Mouse (Mus musculus): Measurements from ENCODE around the gene Dalrd3. TPM values are rescaled to one million over a fixed set of nuclear protein-coding genes. Genes with fewer than 3 reads are reported as not detected.

Gene Dalrd3
- polyA plus RNA-seq, 1 experiment = 56.1 TPM

DNA sequence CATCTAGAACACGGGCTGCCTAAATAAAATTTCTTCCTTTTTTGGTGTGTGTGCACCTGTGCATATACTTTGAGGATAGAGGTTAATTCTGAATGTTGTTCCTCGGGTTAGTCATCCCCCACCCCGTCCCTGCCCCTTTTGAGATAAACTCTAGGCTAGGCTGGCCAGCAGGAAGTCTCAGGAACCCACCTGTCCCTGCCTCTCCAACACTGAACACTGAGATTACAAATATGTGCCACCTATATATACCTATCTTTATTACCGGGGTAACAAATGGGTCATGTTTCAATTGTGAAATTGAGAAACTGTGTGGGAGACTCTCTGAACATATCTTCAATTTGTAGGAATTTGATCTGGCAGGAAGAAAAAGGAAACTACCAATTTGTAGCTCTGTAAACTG, 39.2 kb downstream of the Dalrd3 start:
- TF ChIP-seq FOSL1 (IDR thresholded peaks at IDR 0.05; ENCODE audit: insufficient read depth, low read length, poor library complexity, severe bottlenecking) (no peak), MAX (IDR thresholded peaks at IDR 0.05) (no peak), MYOG (IDR thresholded peaks at IDR 0.05; ENCODE audit: control insufficient read depth, extremely low read depth, insufficient read length) (no peak), CEBPB (IDR thresholded peaks at IDR 0.05; ENCODE audit: low read depth) (no peak), CTCF (IDR thresholded peaks at IDR 0.05; ENCODE audit: control insufficient read depth, insufficient read depth, insufficient read length) (no peak), MYOD1 (IDR thresholded peaks at IDR 0.05; ENCODE audit: control insufficient read depth, insufficient read length, low read depth) (no peak), USF1 (IDR thresholded peaks at IDR 0.05; ENCODE audit: low read depth) (no peak)
- H3K79me3 ChIP-seq (ENCODE audit: low read depth) = no peaks in the 10 kb centered on the region
- peaks cover 77% of the 10 kb centered on the region for H3K36me3 ChIP-seq (ENCODE audit: control insufficient read depth, insufficient read depth)
- no peak overlapping the region for H3K4me3 ChIP-seq (ENCODE audit: insufficient read depth, poor library complexity, severe bottlenecking)
- no peaks in the 10 kb centered on the region for H3K27me3 ChIP-seq (ENCODE audit: control insufficient read depth, insufficient read depth, insufficient read length)
- no peak overlapping the region for H3ac ChIP-seq (ENCODE audit: control insufficient read depth, insufficient read length, low read depth)
- H3K79me2 ChIP-seq (ENCODE audit: control insufficient read depth, insufficient read depth) = no peaks in the 10 kb centered on the region

- TF ChIP-seq USF1 (IDR thresholded peaks at IDR 0.05; ENCODE audit: low read depth) (no peak), FOSL1 (IDR thresholded peaks at IDR 0.05; ENCODE audit: insufficient read depth, low read length, poor library complexity, severe bottlenecking) (no peak), MYOG (IDR thresholded peaks at IDR 0.05; ENCODE audit: control insufficient read depth, extremely low read depth, insufficient read length) (no peak), CEBPB (IDR thresholded peaks at IDR 0.05; ENCODE audit: low read depth) (no peak), MYOD1 (IDR thresholded peaks at IDR 0.05; ENCODE audit: control insufficient read depth, insufficient read length, low read depth) (no peak), MAX (IDR thresholded peaks at IDR 0.05) (no peak), CTCF (IDR thresholded peaks at IDR 0.05; ENCODE audit: control insufficient read depth, insufficient read depth, insufficient read length) (no peak)
- H3ac ChIP-seq (ENCODE audit: control insufficient read depth, insufficient read length, low read depth) = no peak overlapping the region
- H3K36me3 ChIP-seq (ENCODE audit: control insufficient read depth, insufficient read depth) = peaks cover 79% of the 10 kb centered on the region
- H3K79me2 ChIP-seq (ENCODE audit: control insufficient read depth, insufficient read depth) = no peaks in the 10 kb centered on the region
- H3K27me3 ChIP-seq (ENCODE audit: control insufficient read depth, insufficient read depth, insufficient read length) = no peaks in the 10 kb centered on the region
- H3K4me3 ChIP-seq (ENCODE audit: insufficient read depth, poor library complexity, severe bottlenecking) = no peak overlapping the region
- no peaks in the 10 kb centered on the region for H3K79me3 ChIP-seq (ENCODE audit: low read depth)
These were observed 41.8 kb downstream of the Dalrd3 start for GRCm38 (mm10) chr9:108611488-108611887.

DNA sequence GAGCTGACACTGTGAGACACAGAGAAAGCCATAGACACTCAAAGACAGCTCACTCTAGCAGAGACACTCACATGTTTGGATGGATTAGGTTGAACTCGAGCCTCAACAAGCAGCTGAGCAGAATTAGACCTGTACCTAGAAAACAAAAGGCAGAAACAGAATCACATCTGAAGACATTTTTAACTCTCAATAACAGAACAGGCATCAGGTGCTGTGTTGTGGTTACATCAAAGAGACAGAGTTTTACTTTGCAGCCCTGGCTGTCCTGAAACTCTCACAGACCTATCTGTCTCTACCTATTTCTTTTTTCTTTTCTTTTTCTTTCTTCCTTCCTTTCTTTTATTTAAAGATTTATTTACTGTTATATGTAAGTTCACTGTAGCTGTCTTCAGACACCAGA, 47.6 kb downstream of the Dalrd3 start:
- no peak overlapping the region for H3K4me3 ChIP-seq (ENCODE audit: insufficient read depth, poor library complexity, severe bottlenecking)
- no peaks in the 10 kb centered on the region for H3K79me3 ChIP-seq (ENCODE audit: low read depth)
- no peak for TF ChIP-seq MYOG (IDR thresholded peaks at IDR 0.05; ENCODE audit: control insufficient read depth, extremely low read depth, insufficient read length)
- TF ChIP-seq CEBPB (IDR thresholded peaks at IDR 0.05; ENCODE audit: low read depth) = no peak
- no peak for TF ChIP-seq CTCF (IDR thresholded peaks at IDR 0.05; ENCODE audit: control insufficient read depth, insufficient read depth, insufficient read length)
- no peak for TF ChIP-seq FOSL1 (IDR thresholded peaks at IDR 0.05; ENCODE audit: insufficient read depth, low read length, poor library complexity, severe bottlenecking)
- no peak for TF ChIP-seq MYOD1 (IDR thresholded peaks at IDR 0.05; ENCODE audit: control insufficient read depth, insufficient read length, low read depth)
- TF ChIP-seq MAX (IDR thresholded peaks at IDR 0.05) = no peak
- TF ChIP-seq USF1 (IDR thresholded peaks at IDR 0.05; ENCODE audit: low read depth) = no peak
- no peaks in the 10 kb centered on the region for H3K27me3 ChIP-seq (ENCODE audit: control insufficient read depth, insufficient read depth, insufficient read length)
- no peak overlapping the region for H3ac ChIP-seq (ENCODE audit: control insufficient read depth, insufficient read length, low read depth)
- H3K36me3 ChIP-seq (ENCODE audit: control insufficient read depth, insufficient read depth) = peaks cover 52% of the 10 kb centered on the region
- no peaks in the 10 kb centered on the region for H3K79me2 ChIP-seq (ENCODE audit: control insufficient read depth, insufficient read depth)

Small RNAs within 50 kb of the gene (microRNA-seq; reads per million reads assigned to microRNA genes)
- 0.12 reads per million for gene Gm24083 (ENCODE audit: borderline microRNAs expressed)
- gene Mir191 (ENCODE audit: borderline microRNAs expressed) = not detected
- gene Mir425 (ENCODE audit: borderline microRNAs expressed) = 1,668 reads per million, percentile 89 among the genes with 10 or more reads in this experiment

Other genes starting within 250 kb of the Dalrd3 start
- 667 TPM for gene Gpx1, start 231.0 kb upstream of the Dalrd3 start, polyA plus RNA-seq (2012; fragmentation: generic; extraction: Trizol)
- 82.3 TPM for gene Usp4, start 222.0 kb upstream of the Dalrd3 start, polyA plus RNA-seq (2012; fragmentation: generic; extraction: Trizol)
- 0.16 TPM for gene 1700102P08Rik, start 177.1 kb upstream of the Dalrd3 start, polyA plus RNA-seq (2012; fragmentation: generic; extraction: Trizol)
- gene Ccdc36, start 141.4 kb upstream of the Dalrd3 start, polyA plus RNA-seq (2012; fragmentation: generic; extraction: Trizol) = not detected
- not detected for gene BC048562, start 133.4 kb upstream of the Dalrd3 start, polyA plus RNA-seq (2012; fragmentation: generic; extraction: Trizol)
- 35.2 TPM for gene Ccdc71, start 109.4 kb upstream of the Dalrd3 start, polyA plus RNA-seq (2012; fragmentation: generic; extraction: Trizol)
- 1.4 TPM for gene Klhdc8b, start 108.3 kb upstream of the Dalrd3 start, polyA plus RNA-seq (2012; fragmentation: generic; extraction: Trizol)
- gene Lamb2, start 90.2 kb upstream of the Dalrd3 start, polyA plus RNA-seq (2012; fragmentation: generic; extraction: Trizol) = 36.3 TPM
- gene Usp19, start 79.3 kb upstream of the Dalrd3 start, polyA plus RNA-seq (2012; fragmentation: generic; extraction: Trizol) = 70.8 TPM
- 203 TPM for gene Qars, start 62.2 kb upstream of the Dalrd3 start, polyA plus RNA-seq (2012; fragmentation: generic; extraction: Trizol)
- gene Qrich1, start 53.1 kb upstream of the Dalrd3 start, polyA plus RNA-seq (2012; fragmentation: generic; extraction: Trizol) = 58.2 TPM
- 332 TPM for gene Impdh2, start 9.6 kb upstream of the Dalrd3 start, polyA plus RNA-seq (2012; fragmentation: generic; extraction: Trizol)
- 6.8 TPM for gene Ndufaf3, start 2.5 kb upstream of the Dalrd3 start, polyA plus RNA-seq (2012; fragmentation: generic; extraction: Trizol)
- gene Wdr6, start 8.9 kb downstream of the Dalrd3 start, polyA plus RNA-seq (2012; fragmentation: generic; extraction: Trizol) = 52.9 TPM
- gene P4htm, start 27.8 kb downstream of the Dalrd3 start, polyA plus RNA-seq (2012; fragmentation: generic; extraction: Trizol) = 1.3 TPM
- 30.5 TPM for gene Arih2, start 79.5 kb downstream of the Dalrd3 start, polyA plus RNA-seq (2012; fragmentation: generic; extraction: Trizol)
- 20.6 TPM for gene Slc25a20, start 92.2 kb downstream of the Dalrd3 start, polyA plus RNA-seq (2012; fragmentation: generic; extraction: Trizol)
- 19.4 TPM for gene Prkar2a, start 119.4 kb downstream of the Dalrd3 start, polyA plus RNA-seq (2012; fragmentation: generic; extraction: Trizol)
- 37.1 TPM for gene Ip6k2, start 213.9 kb downstream of the Dalrd3 start, polyA plus RNA-seq (2012; fragmentation: generic; extraction: Trizol)
- 7.5 TPM for gene Nckipsd, start 238.5 kb downstream of the Dalrd3 start, polyA plus RNA-seq (2012; fragmentation: generic; extraction: Trizol)